In genomic region chr4:149249311-149249710, GRCm38 (mm10) we compare ENCODE assay signal across 28 mouse cellular contexts. TPM values are rescaled to one million over a fixed set of nuclear protein-coding genes. Genes with fewer than 3 reads are reported as not detected.
A peak's percentile ranks its signal among the peaks of the same experiment; 100 is the strongest.
DNase-seq lines count a peak whose midpoint lies in the region; ATAC-seq and TF ChIP-seq lines count a peak whose summit lies in the region.
"Had no signal": no experiment of that assay in that cellular context is flagged by ENCODE, and none has a peak within 500 bp of the region (broad histone marks: within the 10 kb centered on the region; RNA-seq: fewer than 3 reads in every experiment).

No protein-coding gene starts in this region.

- DNase-seq in hindbrain, embryonic 14.5 days (ENCODE audit: low spot score) = no peak
- peak; percentile 62 to 73 for DNase-seq in lung, adult 18-20 months
- DNase-seq in lung, adult 2 months = peak; percentile 23
- DNase-seq in lung, postnatal 10 days = peak; percentile 27
- no peak for DNase-seq in heart, adult 2 months
- no peak for DNase-seq in embryo, embryonic 11 days
- DNase-seq: adrenal gland, adult 2 months; adrenal gland, postnatal 36 days; B cell, adult 2 months; cerebellum, adult 8-10 months; gastrocnemius, postnatal 25 days; heart, postnatal 10 days; kidney, adult 11 months; kidney, postnatal 25 days; layer of hippocampus, postnatal 36 days; left cerebral cortex, postnatal 4 days; right cerebral cortex, adult 18-20 months; spleen, adult 18-20 months; thymus, postnatal 14 days had no signal

- no peak overlapping the region for H3K9ac ChIP-seq in hindbrain, embryonic 13.5 days
- H3K9ac ChIP-seq in hindbrain, embryonic 14.5 days = no peak overlapping the region
- H3K9ac ChIP-seq in heart, adult 2 months (ENCODE audit: low read depth, low read length) = no peak overlapping the region
- H3K9ac ChIP-seq: forebrain, embryonic 15.5 days; heart, embryonic 13.5 days; kidney, embryonic 15.5 days; liver, embryonic 14.5 days; midbrain, embryonic 15.5 days had no signal

- H3K36me3 ChIP-seq in hindbrain, embryonic 13.5 days = peaks cover 68% of the 10 kb centered on the region
- H3K36me3 ChIP-seq in hindbrain, embryonic 14.5 days (replicated peaks; ENCODE audit: control insufficient read depth, insufficient read depth) = peaks cover 95% of the 10 kb centered on the region
- H3K36me3 ChIP-seq in heart, adult 2 months (ENCODE audit: control insufficient read depth, insufficient read depth, low read length) = peaks cover 3% of the 10 kb centered on the region

- no peak for ATAC-seq in hindbrain, embryonic 13.5 days (ENCODE audit: low FRiP score)
- ATAC-seq in hindbrain, embryonic 14.5 days (ENCODE audit: low FRiP score) = no peak
- ATAC-seq: activated CD4-positive, CD25-positive, alpha-beta regulatory T cell, adult 4 months; forebrain, embryonic 15.5 days; inflammation-experienced regulatory T-cells, adult 6 months; midbrain, embryonic 15.5 days had no signal

- 97% methylated on average over 1 of the region's 1 CpGs for WGBS in hindbrain, embryonic 13.5 days
- 89% methylated on average over 1 of the region's 1 CpGs for WGBS in hindbrain, embryonic 14.5 days
- 57% methylated on average over 1 of the region's 1 CpGs for WGBS in lung, adult 2 months
- WGBS in heart, adult 2 months = 92% methylated on average over 1 of the region's 1 CpGs

- no peak overlapping the region for H3K4me2 ChIP-seq in hindbrain, embryonic 13.5 days
- no peak overlapping the region for H3K4me2 ChIP-seq in hindbrain, embryonic 14.5 days (replicated peaks)
- H3K4me2 ChIP-seq: forebrain, embryonic 15.5 days; heart, embryonic 13.5 days; kidney, embryonic 15.5 days; midbrain, embryonic 15.5 days had no signal

- intact Hi-C loops in heart, adult 2 months (cut with DNase I) = no loop called here

- no peak for TF ChIP-seq CTCF in lung, adult 2 months (IDR thresholded peaks at IDR 0.05; ENCODE audit: insufficient read depth, low read length)
- no peak for TF ChIP-seq CTCF in heart, adult 2 months (IDR thresholded peaks at IDR 0.05)

- no peaks in the 10 kb centered on the region for H3K9me3 ChIP-seq in hindbrain, embryonic 13.5 days
- H3K9me3 ChIP-seq in hindbrain, embryonic 14.5 days (ENCODE audit: control insufficient read depth, low read length) = no peaks in the 10 kb centered on the region
- H3K9me3 ChIP-seq: forebrain, embryonic 15.5 days; heart, embryonic 13.5 days; kidney, embryonic 15.5 days; midbrain, embryonic 15.5 days had no signal

- no peaks in the 10 kb centered on the region for H3K79me2 ChIP-seq in heart, adult 2 months (replicated peaks; ENCODE audit: control insufficient read depth, insufficient read depth, low read length)

- peaks cover 15% of the 10 kb centered on the region for H3K4me1 ChIP-seq in hindbrain, embryonic 13.5 days (replicated peaks)
- peaks cover 6% of the 10 kb centered on the region; the same call in 1 of the 2 replicates for H3K4me1 ChIP-seq in hindbrain, embryonic 14.5 days (replicated peaks; ENCODE audit: control insufficient read depth, insufficient read depth, low read length)
- no peaks in the 10 kb centered on the region for H3K4me1 ChIP-seq in lung, adult 2 months (ENCODE audit: control insufficient read depth, insufficient read depth, low read length)
- H3K4me1 ChIP-seq in heart, adult 2 months (ENCODE audit: control insufficient read depth, insufficient read depth, low read length) = no peaks in the 10 kb centered on the region
- H3K4me1 ChIP-seq: heart, embryonic 13.5 days; kidney, embryonic 15.5 days had no signal

- no peak overlapping the region for H3K4me3 ChIP-seq in hindbrain, embryonic 13.5 days
- H3K4me3 ChIP-seq in hindbrain, embryonic 14.5 days (replicated peaks; ENCODE audit: low read length) = no peak overlapping the region
- no peak overlapping the region for H3K4me3 ChIP-seq in lung, adult 2 months (replicated peaks; ENCODE audit: extremely low read depth, low read depth, low read length)
- no peak overlapping the region for H3K4me3 ChIP-seq in heart, adult 2 months
- H3K4me3 ChIP-seq: forebrain, embryonic 15.5 days; heart, embryonic 13.5 days; kidney, embryonic 15.5 days; midbrain, embryonic 15.5 days had no signal

- no peaks in the 10 kb centered on the region for H3K27me3 ChIP-seq in hindbrain, embryonic 13.5 days
- H3K27me3 ChIP-seq in hindbrain, embryonic 14.5 days (ENCODE audit: control insufficient read depth, insufficient read depth, low read length) = no peaks in the 10 kb centered on the region
- no peaks in the 10 kb centered on the region for H3K27me3 ChIP-seq in heart, adult 2 months (ENCODE audit: control insufficient read depth, insufficient read depth, low read length)
- H3K27me3 ChIP-seq: forebrain, embryonic 15.5 days; heart, embryonic 13.5 days; kidney, embryonic 15.5 days; midbrain, embryonic 15.5 days had no signal

- H3K27ac ChIP-seq in hindbrain, embryonic 13.5 days = peak overlapping the region; percentile 40; the same call in 1 of the 2 replicates
- no peak overlapping the region for H3K27ac ChIP-seq in hindbrain, embryonic 14.5 days
- no peak overlapping the region for H3K27ac ChIP-seq in heart, adult 2 months
- H3K27ac ChIP-seq: heart, embryonic 13.5 days; kidney, embryonic 15.5 days; liver, embryonic 14.5 days; macrophage had no signal

- no peak for TF ChIP-seq POLR2A in lung, adult 2 months (IDR thresholded peaks at IDR 0.05; ENCODE audit: borderline replicate concordance, extremely low read depth, low read depth, low read length)
- no peak for TF ChIP-seq POLR2A in heart, adult 2 months (IDR thresholded peaks at IDR 0.05; ENCODE audit: insufficient read depth, low read depth, low read length)

- TF ChIP-seq EP300 in heart, adult 2 months (IDR thresholded peaks at IDR 0.05; ENCODE audit: insufficient read depth, low read depth, low read length) = no peak

RNA-seq across cellular contexts. Expression of gene Kif1b, which starts 58.2 kb away (rescaled TPM):
- 155 and 169 TPM in 2 replicates for polyA plus RNA-seq in hindbrain, embryonic 13.5 days (2015; fragmentation: Nextera tagmentation; extraction: Ambion mirVana)
- polyA plus RNA-seq in hindbrain, embryonic 14.5 days (2014; fragmentation: Nextera tagmentation; extraction: Ambion mirVana) = 188 and 194 TPM in 2 replicates
- polyA plus RNA-seq in lung, adult 2 months (2012; rRNA removed) = 32.0 and 43.8 TPM in 2 replicates
- 100 to 1,000 TPM; 154 to 186 TPM for total RNA-seq in heart, adult 2 months (2021)
- polyA plus RNA-seq in heart, adult 2 months (2012; rRNA removed) = 41.6 and 79.2 TPM in 2 replicates

Comparison
In these comparisons a context has a peak if more than half of its experiments do, and no peak if none do; other contexts are left out.
1. DNase-seq: peak in lung, adult 18-20 months (2 of 2), lung, adult 2 months (single experiment) and lung, postnatal 10 days (single experiment); none in hindbrain, embryonic 14.5 days (single experiment), heart, adult 2 months (0 of 2) and embryo, embryonic 11 days (single experiment).